Comparison of ENCODE assay signal across 8 mouse cellular contexts in the genomic region with DNA sequence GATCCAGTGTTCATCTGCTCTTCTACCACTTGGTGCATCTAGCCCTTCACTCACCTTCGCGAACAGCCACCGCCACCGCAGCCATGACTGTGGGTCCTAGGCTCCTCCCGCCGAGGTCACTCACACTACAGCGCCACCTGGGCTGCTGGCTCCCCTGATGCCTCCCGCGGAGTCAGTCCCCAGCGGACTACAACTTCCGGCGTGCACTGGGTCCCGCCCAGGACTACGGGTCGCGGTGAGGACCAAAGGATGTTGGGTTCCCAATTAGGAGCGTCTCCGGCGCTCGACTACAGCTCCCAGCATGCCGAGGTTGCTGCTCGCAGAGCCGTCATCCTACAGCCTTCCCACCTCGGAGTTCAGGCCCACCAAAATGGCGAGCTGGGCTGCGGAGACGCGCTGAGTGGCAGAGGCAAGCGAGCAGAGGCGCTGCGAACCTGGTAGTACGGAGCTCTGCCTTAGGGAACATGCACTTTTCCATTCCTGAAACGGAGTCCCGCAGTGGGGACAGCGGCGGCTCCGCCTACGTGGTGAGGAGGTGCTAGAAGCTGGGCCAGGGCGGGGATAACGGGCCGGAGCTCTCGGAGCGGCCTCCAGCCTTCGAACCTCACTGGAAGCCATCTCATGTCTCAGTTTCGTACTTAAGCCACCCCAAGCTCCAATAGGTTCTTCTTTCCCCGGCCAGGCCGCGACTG. TPM values are rescaled to one million over a fixed set of nuclear protein-coding genes. Genes with fewer than 3 reads are reported as not detected.
DNase-seq lines count a peak whose midpoint lies in the region; ATAC-seq lines count a peak whose summit lies in the region.

A gene (plus strand): TSS at position 289 of the 692 bp plus-strand sequence.
A gene (minus strand): TSS at position 492 of the 692 bp plus-strand sequence.

- DNase-seq in MEL-GATA-1-ER (ENCODE audit: extremely low read depth, low read depth) = peak; percentile 98
- DNase-seq in cerebellum, adult 8-10 months = peak; percentile 99
- DNase-seq in forelimb bud, embryonic 11.5 days (ENCODE audit: low read depth, low spot score) = peak; percentile 99
- DNase-seq in layer of hippocampus, adult 9-10 months (ENCODE audit: low spot score) = peak; percentile 97
- DNase-seq in ovary, postnatal 10 days (ENCODE audit: low spot score) = peak; percentile 97
- peak; percentile 98 to 100 for DNase-seq in thymus, postnatal 10 days (ENCODE audit: low spot score in 2 of 2)

- H3K27me3 ChIP-seq in lung, embryonic 16.5 days (ENCODE audit: control insufficient read depth, insufficient read depth, low read depth, low read length) = no peaks in the 10 kb centered on the region

- peak within 1 kb of the TSS; percentile 99 for H3K4me3 ChIP-seq in lung, embryonic 16.5 days (ENCODE audit: low read length)

- H3K4me1 ChIP-seq in lung, embryonic 16.5 days (replicated peaks; ENCODE audit: control insufficient read depth, insufficient read depth, low read length) = peaks cover 15% of the 10 kb centered on the region

- peak within 1 kb of the TSS; percentile 89 for H3K4me2 ChIP-seq in lung, embryonic 16.5 days (ENCODE audit: low read depth, low read length)

- H3K27ac ChIP-seq in lung, embryonic 16.5 days (ENCODE audit: low read length) = peak within 1 kb of the TSS; percentile 94

- peak within 1 kb of the TSS; percentile 93 for H3K9ac ChIP-seq in lung, embryonic 16.5 days (ENCODE audit: low read length)

- peak; percentile 95 to 96 for ATAC-seq in hematopoietic stem cell, adult 5-6 weeks (replicated peaks in 1 of 2; ENCODE audit: insufficient read depth in 1 of 2, low FRiP score in 2 of 2, low TSS enrichment in 1 of 2, low read depth in 1 of 2, poor library complexity in 2 of 2, severe bottlenecking in 2 of 2)
- peak; percentile 99 for ATAC-seq in lung, embryonic 16.5 days (ENCODE audit: low read depth)

- under 1% methylated on average over 48 of the region's 48 CpGs for WGBS in lung, embryonic 16.5 days

- peaks cover 60% of the 10 kb centered on the region for H3K36me3 ChIP-seq in lung, embryonic 16.5 days (ENCODE audit: control insufficient read depth, insufficient read depth, low read length)

- no peaks in the 10 kb centered on the region for H3K9me3 ChIP-seq in lung, embryonic 16.5 days (ENCODE audit: control insufficient read depth, low read length)

RNA-seq across cellular contexts. Expression of the first gene that starts in this region (rescaled TPM):
- 33.8 and 37.6 TPM in 2 replicates for total RNA-seq in hematopoietic stem cell, adult 5-6 weeks (2017)
- 144 and 145 TPM in 2 replicates for polyA plus RNA-seq in lung, embryonic 16.5 days (2015; fragmentation: Nextera tagmentation; extraction: Ambion mirVana)

RNA-seq across cellular contexts. Expression of the second gene that starts in this region (rescaled TPM):
- 11.4 and 16.0 TPM in 2 replicates for total RNA-seq in hematopoietic stem cell, adult 5-6 weeks (2017)
- polyA plus RNA-seq in lung, embryonic 16.5 days (2015; fragmentation: Nextera tagmentation; extraction: Ambion mirVana) = 58.9 and 64.2 TPM in 2 replicates

Comparison
In these comparisons a context has a peak if more than half of its experiments do, and no peak if none do; other contexts are left out.
1. Peak in every context shown above with its lines: DNase-seq, ATAC-seq, H3K4me3 ChIP-seq and H3K27ac ChIP-seq.